8 mouse cellular contexts compared by ENCODE assay signal in the genomic region with DNA sequence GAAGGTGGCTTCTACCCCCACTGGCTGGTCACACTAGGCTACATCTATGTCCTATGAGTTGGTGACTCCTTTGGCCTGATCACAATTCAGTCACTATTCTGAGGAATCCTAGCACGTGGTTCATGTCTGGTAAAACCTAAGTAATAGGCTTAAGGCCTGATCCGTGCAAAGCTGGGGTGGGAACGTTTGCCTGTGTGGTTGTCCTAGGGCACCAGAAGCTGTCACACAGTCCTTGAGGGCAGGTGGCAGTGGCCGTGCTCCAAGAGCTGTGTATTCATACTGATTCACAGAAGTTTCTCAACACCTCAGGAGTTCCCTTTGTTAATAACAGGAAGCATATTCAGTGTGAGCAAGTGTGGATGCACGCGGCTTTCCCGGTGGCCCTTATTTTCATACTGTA. TPM values are rescaled to one million over a fixed set of nuclear protein-coding genes. Genes with fewer than 3 reads are reported as not detected.
DNase-seq lines count a peak whose midpoint lies in the region; ATAC-seq and TF ChIP-seq lines count a peak whose summit lies in the region.

No protein-coding gene starts in this region.

- no peaks in the 10 kb centered on the region for H3K9me3 ChIP-seq in lung, embryonic 14.5 days (ENCODE audit: low read depth, low read length)
- no peaks in the 10 kb centered on the region for H3K9me3 ChIP-seq in stomach, embryonic 16.5 days (replicated peaks; ENCODE audit: control insufficient read depth, low read length)

- H3K27me3 ChIP-seq in lung, embryonic 14.5 days (ENCODE audit: insufficient read depth, low read length), result no peaks in the 10 kb centered on the region
- no peaks in the 10 kb centered on the region for H3K27me3 ChIP-seq in stomach, embryonic 16.5 days (ENCODE audit: control insufficient read depth, insufficient read depth, low read length)

- no peak for TF ChIP-seq CTCF in lung, embryonic 14.5 days (IDR thresholded peaks at IDR 0.05; ENCODE audit: low read depth)

- 0 out of 2 replicates have a peak, but pooled peaks cover 12% of the 10 kb centered on the region for H3K4me1 ChIP-seq in lung, embryonic 14.5 days (ENCODE audit: insufficient read depth)
- H3K4me1 ChIP-seq in stomach, embryonic 16.5 days (ENCODE audit: control insufficient read depth, insufficient read depth, low read length), result peaks cover 51% of the 10 kb centered on the region

- H3K9ac ChIP-seq in lung, embryonic 14.5 days, result no peak overlapping the region
- H3K9ac ChIP-seq in stomach, embryonic 16.5 days (ENCODE audit: low read length), result no peak overlapping the region

- no peaks in the 10 kb centered on the region for H3K36me3 ChIP-seq in lung, embryonic 14.5 days (ENCODE audit: insufficient read depth)
- no peaks in the 10 kb centered on the region for H3K36me3 ChIP-seq in stomach, embryonic 16.5 days (ENCODE audit: control insufficient read depth, insufficient read depth, low read length)

- WGBS in lung, embryonic 14.5 days, result 66% methylated on average over 7 of the region's 7 CpGs
- 70% methylated on average over 7 of the region's 7 CpGs for WGBS in stomach, embryonic 16.5 days

- H3K4me3 ChIP-seq in lung, embryonic 14.5 days (ENCODE audit: low read depth, low read length), result no peak overlapping the region
- H3K4me3 ChIP-seq in stomach, embryonic 16.5 days (replicated peaks; ENCODE audit: low read length), result no peak overlapping the region

- H3K4me2 ChIP-seq in lung, embryonic 14.5 days, result peak overlapping the region; percentile 93; the same call in 1 of the 2 replicates
- peak overlapping the region; percentile 85; the same call in 1 of the 2 replicates for H3K4me2 ChIP-seq in stomach, embryonic 16.5 days (ENCODE audit: low read depth, low read length)

- no peak for ATAC-seq in cerebellum, adult (ENCODE audit: insufficient number of reproducible peaks, low FRiP score, low TSS enrichment)
- no peak for ATAC-seq in lung, embryonic 14.5 days (ENCODE audit: insufficient read depth)
- no peak for ATAC-seq in stomach, embryonic 16.5 days (ENCODE audit: insufficient read depth, low FRiP score)

- no peak overlapping the region for H3K27ac ChIP-seq in lung, embryonic 14.5 days (ENCODE audit: low read depth)
- no peak overlapping the region for H3K27ac ChIP-seq in stomach, embryonic 16.5 days (ENCODE audit: low read length)

- peak; percentile 32 for DNase-seq in cerebellum, adult 9-11 months
- DNase-seq in lung, embryonic 14.5 days, result no peak
- DNase-seq in lung, postnatal 14 days, result no peak
- peak; percentile 47 for DNase-seq in lung, postnatal 25 days (ENCODE audit: low spot score)
- DNase-seq in urinary bladder, postnatal 36 days (ENCODE audit: low spot score in 2 of 2), result no peak
- DNase-seq in layer of hippocampus, adult 8-10 months (ENCODE audit: low spot score in 2 of 2), result no peak

RNA-seq across cellular contexts. Expression of a gene that starts 4.1 kb away (rescaled TPM):
- 8.4 and 9.4 TPM in 2 replicates for polyA plus RNA-seq in lung, embryonic 14.5 days (2014; fragmentation: Nextera tagmentation; extraction: Ambion mirVana)
- 14.9 and 16.0 TPM in 2 replicates for polyA plus RNA-seq in stomach, embryonic 16.5 days (2015; fragmentation: Nextera tagmentation; extraction: Ambion mirVana)
- total RNA-seq in layer of hippocampus, adult 8-10 months (2022), result 10 to 100 TPM; 18.0 to 22.1 (median 19.6) TPM

Comparison
In these comparisons a context has a peak if more than half of its experiments do, and no peak if none do; other contexts are left out.
1. DNase-seq: peak in cerebellum, adult 9-11 months (single experiment) and lung, postnatal 25 days (single experiment); none in lung, embryonic 14.5 days (single experiment), lung, postnatal 14 days (single experiment), urinary bladder, postnatal 36 days (0 of 2) and layer of hippocampus, adult 8-10 months (0 of 2).